Mouse (Mus musculus) layer of hippocampus, postnatal 10 days (tissue): Measurements from ENCODE around the gene Prn. TPM values are rescaled to one million over a fixed set of nuclear protein-coding genes. Genes with fewer than 3 reads are reported as not detected.

Experiments
- DNase-seq, 2 experiments: peaks; one replicate each; pipeline ENCODE4 v3.0.0; 2021; ENCODE audit warnings: low spot score in 2 of 2
- total RNA-seq, 2 experiments: library from RNA; stranded (reverse); gene quantifications; 2 replicates each; pipeline ENCODE4 v1.2.3; 2021

Gene Prn
- total RNA-seq, 2 experiments from 2014 or later: 0.64 TPM; not detected in 1

DNA sequence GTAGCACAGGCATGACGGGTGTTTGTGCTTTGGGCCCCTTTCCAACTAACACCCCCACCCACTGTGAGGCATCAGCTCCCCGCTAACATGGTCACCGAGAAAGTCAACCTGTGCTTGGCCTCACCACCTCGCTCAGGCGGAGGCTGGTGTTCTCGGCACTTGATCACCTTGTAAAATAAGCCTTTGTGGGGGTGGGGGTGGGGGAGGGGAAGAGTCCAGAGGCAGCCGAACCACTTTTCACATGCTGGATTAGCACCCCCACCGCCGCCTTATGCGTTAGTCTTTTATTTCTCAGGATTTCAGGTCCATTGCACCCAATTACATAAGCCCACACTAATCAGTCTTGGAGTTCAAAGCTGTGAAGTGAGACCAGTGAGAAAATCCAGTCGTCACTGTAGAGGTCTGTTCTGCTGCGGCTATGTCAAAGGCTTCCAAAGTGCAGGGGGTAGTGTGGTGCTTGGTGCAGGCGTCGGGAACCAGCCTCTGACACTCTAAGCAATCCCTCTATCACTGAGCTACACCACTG is 83.9 kb downstream of the Prn start:
- no peak for DNase-seq

DNA sequence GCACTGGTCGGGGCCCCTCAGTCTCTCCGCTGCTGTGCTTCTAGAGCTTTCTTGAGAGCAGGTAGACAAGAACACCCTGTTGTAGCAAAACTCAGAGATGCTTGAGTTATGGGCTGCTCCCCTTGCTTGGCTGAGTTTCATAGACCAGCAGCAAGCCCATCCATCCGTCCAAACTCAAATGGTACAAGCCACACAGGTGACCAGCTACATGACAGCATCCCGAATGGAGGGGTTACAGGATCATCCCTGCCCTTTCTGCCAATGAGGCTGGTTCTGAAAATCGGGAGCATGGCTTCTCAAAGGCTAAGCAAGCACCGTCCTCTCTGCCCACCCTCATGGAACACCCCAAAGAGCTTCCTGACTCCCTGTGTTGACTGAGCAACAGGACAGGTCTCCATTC is 85.2 kb downstream of the Prn start:
- no peak for DNase-seq

DNA sequence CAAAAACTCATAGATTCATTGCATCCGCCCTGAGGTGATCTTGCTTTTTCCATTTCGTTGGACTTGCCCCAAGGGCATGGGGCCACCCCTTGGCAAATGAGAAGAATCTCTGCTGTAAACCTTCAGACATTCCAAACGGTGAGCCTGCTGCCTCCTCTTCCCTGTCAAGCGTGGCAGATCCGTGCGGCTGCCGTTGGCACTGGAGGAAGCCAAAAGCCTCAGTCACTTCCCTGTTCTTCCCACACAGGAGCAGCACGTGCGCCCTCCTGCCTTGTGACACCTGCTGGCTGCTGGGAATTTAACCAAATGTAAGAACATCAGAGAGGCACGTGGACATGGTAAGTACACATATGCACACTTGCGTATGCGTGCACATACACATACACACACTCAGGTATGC is 86.0 kb downstream of the Prn start:
- peak; percentile 41 to 43 for DNase-seq

DNA sequence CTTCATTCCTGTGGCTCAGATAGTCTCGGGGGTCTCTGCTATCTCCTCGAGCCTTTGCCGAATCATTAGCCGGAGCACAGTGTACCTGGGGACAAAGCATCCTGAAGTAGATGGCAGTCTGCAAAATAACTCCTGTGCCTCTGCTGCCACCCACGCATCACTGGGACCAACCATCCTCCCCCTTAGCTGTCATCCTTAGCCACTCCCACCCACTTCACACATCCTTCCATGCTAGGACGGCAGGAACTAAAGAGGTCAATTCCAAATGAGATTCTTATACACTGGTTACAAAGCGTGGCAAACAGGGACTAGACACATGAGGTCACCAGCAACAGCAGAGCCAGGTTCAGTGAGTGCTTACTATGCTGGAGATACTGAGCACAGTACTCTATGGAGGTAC is 86.6 kb downstream of the Prn start:
- DNase-seq: no peak

DNA sequence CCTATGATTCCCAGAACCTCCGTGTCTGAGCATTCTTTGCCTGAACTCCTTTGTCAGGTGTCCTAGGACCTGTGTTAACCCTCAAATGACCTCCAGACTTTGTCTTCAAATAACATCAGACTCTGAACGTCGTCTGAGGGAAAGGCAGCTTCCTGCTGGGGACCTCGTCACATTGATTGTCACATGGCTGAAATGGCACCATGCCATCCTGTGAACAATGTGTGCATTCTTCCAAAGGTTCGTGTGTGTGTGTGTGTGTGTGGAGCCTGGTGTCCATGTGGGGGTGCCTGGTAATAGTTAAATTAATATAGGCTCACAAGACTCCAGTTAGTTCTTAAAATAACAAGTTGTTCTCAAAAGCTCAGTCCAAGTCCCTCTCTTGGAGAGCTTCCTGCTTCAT is 87.6 kb downstream of the Prn start:
- DNase-seq: no peak

DNA sequence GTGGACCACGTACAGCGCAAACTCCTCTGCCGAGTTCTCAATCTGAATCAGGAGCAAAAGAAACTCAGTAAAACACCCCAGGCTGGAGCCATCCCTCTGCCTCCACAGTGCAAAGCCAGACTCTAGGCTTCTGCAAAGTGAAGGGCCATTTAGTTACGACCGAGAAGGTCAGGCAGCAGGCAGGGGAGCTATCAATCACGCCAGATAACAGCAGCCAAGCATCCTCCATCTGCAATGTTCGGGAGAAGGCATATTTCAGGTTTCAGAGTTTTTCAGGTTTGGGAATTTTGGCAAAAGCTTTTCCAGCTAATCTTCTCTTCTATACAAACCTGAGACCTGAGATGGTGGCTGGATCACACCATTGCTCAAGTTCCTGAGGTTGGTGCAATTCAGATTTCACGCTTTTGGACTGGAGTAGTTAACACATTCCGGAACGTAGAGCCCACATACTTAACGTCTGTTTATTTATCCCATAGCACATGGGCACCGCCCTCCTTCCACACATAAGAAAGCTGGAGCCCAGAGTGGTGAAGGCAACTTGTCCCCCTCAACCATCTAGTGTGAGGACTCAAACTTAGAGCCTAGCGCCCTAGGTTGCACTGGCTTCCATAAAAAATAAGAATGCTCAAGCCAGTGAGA is 92.1 kb downstream of the Prn start:
- DNase-seq: no peak

DNA sequence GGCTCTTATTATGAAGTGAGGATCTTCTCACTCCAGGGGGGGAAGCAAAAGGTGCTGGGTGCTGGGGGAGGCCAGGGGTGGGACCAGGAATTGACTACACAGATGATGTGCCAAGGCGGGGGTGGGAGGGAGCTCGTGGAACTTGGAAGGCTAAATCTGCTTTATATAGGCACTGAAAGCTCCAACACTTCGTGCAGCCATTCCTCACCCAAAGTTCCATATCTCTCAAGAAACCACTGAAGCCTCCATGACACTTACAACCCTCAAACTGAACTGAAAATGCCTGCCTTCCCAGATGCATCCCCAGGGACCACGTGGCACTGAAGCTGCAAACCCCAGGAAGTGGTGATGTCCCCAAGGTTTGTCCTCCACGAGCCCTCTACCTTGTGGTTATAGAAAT is 94.2 kb downstream of the Prn start:
- DNase-seq: no peak

DNA sequence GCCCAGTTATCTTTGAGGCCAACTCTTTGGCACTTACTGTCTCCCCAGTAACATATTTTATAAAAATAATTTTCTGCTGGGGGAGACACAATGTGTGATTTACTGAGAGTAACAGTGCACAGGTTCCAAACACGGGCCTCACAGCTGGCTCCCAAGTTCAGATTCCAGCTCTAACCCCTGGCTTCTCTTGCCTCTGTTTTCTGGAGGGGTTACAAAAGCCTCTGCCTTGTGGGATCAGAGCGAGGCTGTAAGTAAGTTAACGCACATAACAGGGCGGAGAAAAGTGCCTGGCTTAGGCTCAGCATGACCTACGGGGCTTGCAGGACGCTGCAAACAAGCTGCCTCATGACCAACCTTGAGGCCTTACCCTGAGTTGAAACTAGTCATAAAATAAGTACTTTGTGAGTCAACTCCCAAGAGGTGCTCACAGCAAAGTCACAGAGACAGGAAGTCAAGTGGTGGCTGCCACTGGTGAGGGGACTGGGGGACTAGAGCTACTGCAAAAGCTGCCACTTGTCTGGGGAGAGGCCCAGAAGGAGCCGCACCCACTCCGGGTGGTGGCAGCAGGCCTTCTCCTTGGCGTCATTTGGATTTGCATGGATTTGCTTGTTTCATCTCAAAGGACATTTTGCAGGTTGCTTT is 94.9 kb downstream of the Prn start:
- no peak for DNase-seq

DNA sequence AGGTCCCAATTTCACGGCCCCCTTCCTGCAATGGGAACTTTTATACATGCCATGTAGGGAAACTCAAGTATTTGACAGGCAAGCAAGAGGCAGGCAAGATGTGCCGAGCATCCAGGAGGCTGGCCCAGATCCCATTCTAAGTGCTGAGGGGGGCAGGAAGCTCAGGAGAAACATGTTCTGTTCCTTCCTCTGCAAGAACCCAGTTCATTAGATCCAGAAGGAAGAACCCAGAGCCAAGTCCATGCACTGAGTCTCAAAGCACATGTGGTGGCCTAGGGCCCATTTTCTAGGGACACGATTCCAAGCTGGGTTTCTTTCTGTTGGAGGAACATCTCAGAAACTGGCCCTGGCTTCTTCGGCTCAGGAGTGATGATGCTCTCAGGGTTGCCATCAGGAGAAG is 95.7 kb downstream of the Prn start:
- no peak for DNase-seq

Other genes with a start within 250 kb of the Prn start
- gene Erv3, start 50.2 kb upstream of the Prn start, total RNA-seq: under 1 TPM; 0.09 to 0.14 TPM
- gene Prnp, start within 50 bp of the Prn start, total RNA-seq: 100 to 1,000 TPM; 488 to 510 TPM
- gene Prnd, start 40.9 kb downstream of the Prn start, total RNA-seq: 1 to 10 TPM; 5.1 to 5.2 TPM
- gene Rassf2, start 120.3 kb downstream of the Prn start, total RNA-seq: 10 to 100 TPM; 37.4 to 39.8 TPM
- 10 to 100 TPM; 78.4 to 79.9 TPM for gene Slc23a2, start 235.2 kb downstream of the Prn start, total RNA-seq